Mouse (Mus musculus) Patski (cell line): ENCODE measurements around the gene Cwh43. TPM values are rescaled to one million over a fixed set of nuclear protein-coding genes. Genes with fewer than 3 reads are reported as not detected.

ENCODE experiments used
- ATAC-seq: fragments of 100-300 bp; one replicate; pipeline ENCODE4 v1.8.0; 2021
- CTCF ChIA-PET: fragments of 350-600 bp; sonication (Branson Sonifier 250); formaldehyde crosslinking; loops from one replicate; lab custom pipeline; 2022; ENCODE audit warnings: inconsistent platforms; lab: Charles Lee
- POLR2A ChIA-PET: fragments of 350-600 bp; sonication (Branson Sonifier 250); formaldehyde crosslinking; loops from one replicate; lab custom pipeline; 2022; ENCODE audit warnings: antibody characterized with exemption, inconsistent platforms; lab: Charles Lee
- DNase-seq: peaks from one replicate; pipeline ENCODE4 v3.0.0-alpha.2; 2011; ENCODE audit warnings: low read depth, low spot score
- H3K27me3 ChIP-seq: fragments of 371-371 bp; one replicate; pipeline ENCODE4 v1.5.1; 2021
- CTCF ChIP-seq: fragments of 100-300 bp; IDR thresholded peaks from one replicate; pipeline ENCODE4 v1.5.1; 2021
- in situ Hi-C: fragments of 300-500 bp; cut with MboI; formaldehyde crosslinking; loops from 3 replicates; pipeline ENCODE4 v1.11.1; 2018; ENCODE audit warnings: low pct_unique_long_range_greater_than_20kb, mixed read lengths
- polyA plus RNA-seq: library from polyadenylated mRNA; unstranded; gene quantifications from one replicate; pipeline ENCODE4 v1.2.3, GENCODE M21; 2021

Cwh43 gene
- not detected for polyA plus RNA-seq

GRCm38 (mm10) chr5:73405981-73406722 lies at the start of gene Cwh43:
TSS of gene Cwh43 (plus strand) at chr5:73406075.
- CTCF ChIA-PET = no interaction called here
- POLR2A ChIA-PET = no interaction called here
- TF ChIP-seq CTCF = no peak
- in situ Hi-C loops = no loop called here
- no peaks in the 10 kb centered on the region for H3K27me3 ChIP-seq
- no peak for ATAC-seq
- no peak for DNase-seq

DNA sequence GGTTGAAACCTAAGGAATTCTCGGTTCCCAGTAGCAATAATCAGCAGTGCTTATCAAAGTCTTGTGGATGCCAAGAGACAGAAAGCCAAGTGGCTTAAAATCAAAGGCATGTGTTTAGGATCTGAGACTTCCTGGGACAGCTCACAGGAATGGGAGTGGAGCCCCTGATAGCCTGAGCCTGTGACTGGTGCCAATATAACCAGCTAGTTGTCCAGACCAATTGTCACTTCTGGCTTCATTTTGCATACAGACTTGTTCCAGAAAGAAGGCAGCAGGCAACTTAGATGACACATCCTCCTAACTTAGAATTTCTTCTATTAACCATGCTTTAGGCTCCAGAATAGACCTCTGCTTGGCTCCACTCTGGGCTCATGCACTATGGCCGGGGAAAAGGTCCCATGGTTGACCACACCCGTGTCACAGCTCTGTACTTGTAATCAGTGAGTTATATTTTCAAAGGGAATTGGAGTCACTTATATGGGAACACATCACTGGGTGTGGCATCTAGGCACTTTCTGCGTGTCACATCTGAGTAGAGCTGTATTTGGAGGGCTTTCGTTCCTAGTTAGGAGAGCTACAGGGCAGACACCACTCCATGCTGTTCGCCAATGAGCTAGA lies 46.6 kb upstream of the Cwh43 start:
- ChIA-PET CTCF (interaction anchor here (2.8 kb wide), 1 partner anchor 9 kb away, joined by 10 read pairs; no protein-coding TSS in a partner anchor), POLR2A (no interaction called here)
- TF ChIP-seq CTCF = no peak
- H3K27me3 ChIP-seq = peaks cover 3% of the 10 kb centered on the region
- in situ Hi-C loops = no loop called here
- ATAC-seq = no peak
- DNase-seq = no peak

GRCm38 (mm10) chr5:73359752-73360141 lies 46.1 kb upstream of the Cwh43 start:
- TF ChIP-seq CTCF = no peak
- POLR2A ChIA-PET = interaction anchor here (1.2 kb wide), 1 partner anchor 19 kb away, joined by 3 read pairs; the partner anchor contains the start of gene Ociad2
- DNase-seq (no peak), ATAC-seq (no peak)
- H3K27me3 ChIP-seq = peaks cover 3% of the 10 kb centered on the region
- in situ Hi-C loops = no loop called here
- CTCF ChIA-PET = interaction anchor here (2.8 kb wide), 1 partner anchor 9 kb away, joined by 10 read pairs; no protein-coding TSS in a partner anchor

DNA sequence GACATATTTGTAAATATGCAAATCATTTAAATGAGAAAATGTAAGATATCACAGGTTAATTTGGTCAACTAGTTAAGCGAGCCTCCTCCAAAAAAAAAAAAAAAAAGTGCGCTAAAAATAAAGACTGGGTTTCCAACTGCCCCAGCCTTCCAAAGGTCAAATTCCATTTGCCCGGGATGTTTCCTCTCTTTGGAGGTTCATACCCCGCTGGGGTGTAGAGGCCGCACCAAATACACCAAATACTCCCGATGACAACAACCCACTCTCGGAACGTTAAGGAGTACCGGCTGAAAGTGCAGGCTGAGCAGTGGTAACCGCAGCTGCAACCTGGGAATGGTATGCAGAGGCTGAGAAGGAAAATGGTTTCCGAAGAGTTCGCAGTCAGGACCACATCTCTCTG lies 45.6 kb upstream of the Cwh43 start:
- CTCF ChIA-PET = interaction anchor here (2.8 kb wide), 1 partner anchor 8 kb away, joined by 10 read pairs; no protein-coding TSS in a partner anchor

GRCm38 (mm10) chr5:73362338-73362737 lies 43.5 kb upstream of the Cwh43 start:
- in situ Hi-C loops = no loop called here
- ChIA-PET POLR2A (interaction anchor here (0.8 kb wide), 2 partner anchors 9 kb away, joined by 3 to 4 read pairs; no protein-coding TSS in a partner anchor), CTCF (interaction anchor here (1.3 to 2.3 kb wide), 3 partner anchors 9 to 15 kb away, joined by 4 to 7 read pairs (median 5); no protein-coding TSS in a partner anchor)
- no peak for ATAC-seq
- DNase-seq = no peak
- peaks cover 3% of the 10 kb centered on the region for H3K27me3 ChIP-seq
- no peak for TF ChIP-seq CTCF

More for the DNA sequence above, 45.6 kb upstream of the Cwh43 start:
- no peak for DNase-seq
- H3K27me3 ChIP-seq = peaks cover 3% of the 10 kb centered on the region
- no peak for ATAC-seq
- in situ Hi-C loops = no loop called here
- POLR2A ChIA-PET = interaction anchor here (1.2 kb wide), 1 partner anchor 19 kb away, joined by 3 read pairs; the partner anchor contains the start of gene Ociad2
- TF ChIP-seq CTCF = no peak

DNA sequence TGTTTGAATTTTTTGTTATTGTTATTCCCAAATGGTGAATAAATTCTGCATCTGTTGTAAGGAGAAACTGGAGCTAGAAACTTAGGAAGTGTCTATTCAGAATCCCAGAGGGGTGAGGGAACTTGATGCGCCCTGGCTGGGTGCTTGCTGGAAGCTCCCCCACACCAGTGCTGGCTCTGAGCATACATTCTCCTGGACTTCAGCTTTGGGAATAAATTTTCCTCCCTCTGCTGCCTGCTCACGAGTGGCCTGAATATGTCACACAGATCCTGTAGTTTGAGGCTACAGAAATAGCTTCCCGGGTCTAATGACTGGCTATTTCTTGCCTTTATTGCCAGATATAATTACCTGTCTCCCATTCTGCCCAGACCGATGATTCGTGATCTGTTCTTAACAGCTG lies 43.1 kb upstream of the Cwh43 start:
- TF ChIP-seq CTCF = no peak
- DNase-seq (no peak), ATAC-seq (no peak)
- ChIA-PET POLR2A (interaction anchor here (0.8 kb wide), 2 partner anchors 9 kb away, joined by 3 to 4 read pairs; no protein-coding TSS in a partner anchor), CTCF (interaction anchor here (1.3 to 2.3 kb wide), 3 partner anchors 9 to 16 kb away, joined by 4 to 7 read pairs (median 5); no protein-coding TSS in a partner anchor)
- in situ Hi-C loops = no loop called here
- H3K27me3 ChIP-seq = peaks cover 1% of the 10 kb centered on the region

- ATAC-seq = no peak
- H3K27me3 ChIP-seq = no peaks in the 10 kb centered on the region
- ChIA-PET POLR2A (no interaction called here), CTCF (no interaction called here)
- no peak for TF ChIP-seq CTCF
- no peak for DNase-seq
- in situ Hi-C loops = no loop called here
Observed at GRCm38 (mm10) chr5:73364107-73364864, 41.6 kb upstream of the Cwh43 start.

DNA sequence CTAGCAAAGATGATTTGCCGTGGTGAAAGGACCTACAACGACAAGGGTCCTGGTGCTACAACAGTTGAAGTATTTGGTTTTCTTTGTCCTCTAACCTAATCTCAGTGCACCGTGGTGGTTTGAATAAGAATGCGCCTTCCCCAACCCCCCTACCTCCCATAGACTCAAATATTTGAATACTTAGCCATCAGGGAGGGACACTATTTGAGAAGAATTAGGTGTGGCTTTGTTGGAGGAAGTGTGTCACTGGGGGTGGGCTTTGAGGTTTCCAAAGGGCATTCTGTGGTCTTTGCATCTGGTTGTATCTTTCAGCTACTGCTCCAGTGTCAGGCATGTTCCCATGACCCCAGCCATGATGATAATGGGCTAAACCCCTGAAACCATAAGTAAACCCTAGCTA lies 38.0 kb upstream of the Cwh43 start:
- TF ChIP-seq CTCF = no peak
- ATAC-seq (no peak), DNase-seq (no peak)
- POLR2A ChIA-PET = no interaction called here
- in situ Hi-C loops = no loop called here
- CTCF ChIA-PET = interaction anchor here (1.2 to 3.4 kb wide), 3 partner anchors 9 to 234 kb away, joined by 3 to 19 read pairs (median 10); no protein-coding TSS in a partner anchor
- no peaks in the 10 kb centered on the region for H3K27me3 ChIP-seq

- no peak for TF ChIP-seq CTCF
- CTCF ChIA-PET = interaction anchor here (0.7 to 3.4 kb wide), 5 partner anchors 10 to 235 kb away, joined by 3 to 19 read pairs (median 3); no protein-coding TSS in a partner anchor
- in situ Hi-C loops = no loop called here
- POLR2A ChIA-PET = no interaction called here
- H3K27me3 ChIP-seq = no peaks in the 10 kb centered on the region
- no peak for ATAC-seq
- DNase-seq = no peak
Observed at GRCm38 (mm10) chr5:73368845-73369447, 36.9 kb upstream of the Cwh43 start.

DNA sequence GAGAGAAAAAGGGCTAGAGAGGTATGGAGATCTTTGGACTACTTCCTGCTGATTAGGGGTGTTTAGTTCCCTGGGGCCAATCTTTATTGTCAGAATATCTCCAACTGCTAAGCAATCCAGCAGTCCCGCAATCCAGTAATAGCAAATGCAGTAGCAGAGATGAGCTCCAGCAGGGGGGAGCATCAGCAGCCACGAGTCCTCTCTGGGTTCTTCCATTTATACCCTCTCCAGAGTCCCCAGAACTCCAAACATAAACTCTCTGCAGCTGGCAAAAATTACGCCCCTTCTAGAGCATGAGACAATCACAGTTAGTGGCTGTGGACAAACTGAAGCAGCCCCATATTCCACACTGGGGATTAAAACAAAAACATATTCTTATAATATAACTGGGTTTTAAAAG lies 36.1 kb upstream of the Cwh43 start:
- ChIA-PET CTCF (interaction anchor here (2.1 to 3.4 kb wide), 2 partner anchors 9 to 11 kb away, joined by 10 to 19 read pairs; no protein-coding TSS in a partner anchor), POLR2A (no interaction called here)
- TF ChIP-seq CTCF = no peak
- no peak for DNase-seq
- in situ Hi-C loops = loop anchor here (10.0 kb wide), 1 partner anchor 45 kb away; no protein-coding TSS in a partner anchor
- no peak for ATAC-seq
- H3K27me3 ChIP-seq = no peaks in the 10 kb centered on the region
